Mouse (Mus musculus): ENCODE measurements around the gene Nfix. TPM values are rescaled to one million over a fixed set of nuclear protein-coding genes. Genes with fewer than 3 reads are reported as not detected.
"Not testable (repeated sequence)": the region's sequence is repeated elsewhere in the genome, so short reads cannot be mapped to it uniquely, and the experiment has no call there.

Gene Nfix
- total RNA-seq, 2 experiments from 2014 or later, result 12.0 to 44.4 TPM

DNA sequence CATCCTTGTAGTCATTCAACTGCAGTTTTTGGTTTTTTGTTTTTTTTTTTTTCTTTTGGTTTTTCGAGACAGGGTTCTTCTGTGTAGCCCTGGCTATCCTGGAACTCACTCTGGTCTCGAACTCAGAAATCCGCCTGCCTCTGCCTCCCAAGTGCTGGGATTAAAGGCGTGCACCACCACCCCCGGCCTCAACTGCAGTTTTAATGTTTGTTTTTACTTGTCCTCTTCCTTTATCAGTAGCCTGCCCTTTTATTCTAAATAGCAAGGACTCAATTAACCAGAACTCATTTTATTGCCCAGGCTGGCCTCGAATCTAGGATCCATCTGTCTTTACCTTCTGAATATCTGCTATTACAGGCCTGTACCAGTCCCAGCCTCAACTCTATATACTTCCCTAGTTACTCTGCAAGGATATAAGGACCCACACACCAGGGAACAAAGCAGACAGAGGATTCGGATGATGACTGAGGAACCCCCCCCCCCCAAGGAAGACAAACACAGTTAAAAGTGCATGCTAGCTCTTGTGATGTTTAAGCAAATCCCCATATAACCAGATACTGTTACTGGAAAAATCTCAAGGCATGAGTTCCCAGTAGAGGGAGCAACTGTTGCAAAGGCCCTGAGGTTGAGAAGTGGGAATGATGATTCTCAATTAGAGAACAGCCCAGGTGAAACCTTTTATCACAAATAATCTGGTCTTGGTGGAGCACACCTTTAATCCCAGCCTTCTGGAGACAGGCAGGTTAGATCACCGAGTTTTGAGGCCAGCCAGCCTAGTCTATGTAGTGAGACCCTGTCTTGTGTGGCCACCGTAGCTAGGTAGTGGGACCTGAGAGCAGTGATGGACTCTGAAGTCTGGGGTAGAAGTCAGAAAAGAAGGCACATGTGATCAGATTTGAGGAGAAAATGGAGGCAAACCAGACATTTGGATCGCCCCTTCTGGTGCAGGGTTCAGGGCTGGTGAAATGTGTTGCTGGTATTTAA lies 32.9 kb upstream of the Nfix start:
- ATAC-seq (replicated peaks; ENCODE audit: poor library complexity), result no peak

DNA sequence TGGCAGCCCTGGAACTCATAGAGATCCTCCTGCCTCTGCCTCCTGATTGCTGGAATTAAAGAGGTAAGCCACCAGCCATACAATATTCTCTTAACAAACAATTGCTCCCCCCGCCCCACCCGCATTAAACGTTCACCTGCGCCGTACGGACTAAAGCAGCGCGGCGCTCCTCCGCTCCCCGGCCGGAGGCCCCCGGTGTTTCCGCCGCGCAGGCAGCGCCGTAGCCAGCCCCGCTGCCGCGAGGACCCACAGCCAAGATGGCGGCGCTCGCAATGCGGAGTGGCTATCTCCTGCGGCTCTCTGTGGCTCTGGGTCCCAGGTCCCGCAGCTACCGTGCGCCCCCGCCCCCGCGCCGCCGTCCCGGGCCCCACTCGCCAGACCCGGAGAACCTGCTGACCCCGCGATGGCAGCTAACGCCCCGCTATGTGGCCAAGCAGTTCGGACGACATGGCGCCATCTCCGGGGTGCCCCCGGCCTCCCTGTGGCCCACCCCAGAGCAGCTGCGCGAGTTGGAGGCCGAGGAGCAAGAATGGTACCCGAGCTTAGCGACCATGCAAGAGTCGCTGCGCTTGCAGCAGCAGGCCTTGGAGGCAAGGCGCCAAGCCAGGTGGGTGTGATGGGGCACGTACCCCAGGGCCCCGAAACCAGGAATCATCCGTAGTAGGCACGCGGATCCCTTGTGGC lies 32.0 kb upstream of the Nfix start:
- peak; percentile 84 for ATAC-seq (replicated peaks; ENCODE audit: poor library complexity)

DNA sequence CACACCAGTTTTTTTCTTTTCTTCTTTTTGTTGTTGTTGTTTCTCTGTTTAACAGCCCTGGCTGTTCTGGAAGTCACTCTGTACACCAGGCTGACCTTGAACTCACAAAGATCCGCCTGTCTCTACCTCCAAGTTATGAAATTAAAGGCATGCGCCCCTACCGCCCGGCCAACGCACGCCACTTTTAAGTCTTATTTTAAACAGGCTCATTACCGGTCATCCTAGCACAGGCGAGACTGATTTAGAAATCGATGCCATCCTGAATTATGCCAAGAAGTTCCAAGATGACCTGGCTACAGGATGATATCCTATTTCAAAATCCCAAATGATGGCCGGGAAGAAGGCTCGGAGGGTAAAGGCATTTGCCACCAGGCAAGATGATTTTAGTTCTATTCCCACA lies 31.3 kb upstream of the Nfix start, which contains the start of gene Gadd45gip1:
Gene Gadd45gip1 (plus strand): TSS at position 33 of the 400 bp plus-strand sequence.
- peak; percentile 79 for ATAC-seq (replicated peaks; ENCODE audit: poor library complexity)

DNA sequence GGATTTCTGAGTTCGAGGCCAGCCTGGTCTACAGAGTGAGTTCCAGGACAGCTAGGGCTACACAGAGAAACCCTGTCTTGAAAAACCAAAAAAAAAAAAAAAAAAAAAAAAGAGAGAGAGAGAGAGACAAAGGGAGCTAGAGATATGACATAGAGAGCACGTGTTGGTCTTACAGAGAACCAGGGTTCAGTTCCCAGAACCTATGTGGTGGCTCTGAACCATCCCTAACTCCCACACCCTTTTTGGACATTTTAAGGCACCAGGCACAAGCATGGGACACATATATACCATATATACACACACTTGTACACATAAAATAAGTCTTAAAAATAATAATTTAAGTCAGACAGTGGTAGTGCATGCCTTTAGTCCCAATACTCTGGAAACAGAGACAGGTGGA lies 26.4 kb upstream of the Nfix start:
- not testable (repeated sequence) for ATAC-seq (replicated peaks; ENCODE audit: poor library complexity)

DNA sequence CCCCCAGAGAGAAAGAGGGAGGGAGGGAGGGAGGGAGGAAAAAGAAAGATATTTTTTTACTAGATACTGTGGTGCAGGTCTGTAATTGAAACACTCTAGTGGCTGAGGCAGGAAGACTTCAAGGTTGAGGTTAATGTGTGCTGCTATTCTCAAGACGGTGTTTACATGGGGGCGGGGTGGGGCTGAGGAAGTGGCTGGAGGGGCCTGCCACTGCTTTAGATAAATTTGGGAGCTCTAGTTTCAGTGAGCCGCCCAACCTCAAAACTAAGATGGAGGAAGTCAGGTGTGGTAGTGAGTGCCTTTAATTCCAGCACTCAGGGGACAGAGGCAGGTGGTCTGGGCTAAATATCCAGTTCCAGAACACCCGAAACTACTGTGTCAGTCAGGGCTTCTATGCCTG lies 25.5 kb upstream of the Nfix start:
- ATAC-seq (replicated peaks; ENCODE audit: poor library complexity), result 0 out of 2 replicates have a peak, but pooled peaks have one; percentile 30

DNA sequence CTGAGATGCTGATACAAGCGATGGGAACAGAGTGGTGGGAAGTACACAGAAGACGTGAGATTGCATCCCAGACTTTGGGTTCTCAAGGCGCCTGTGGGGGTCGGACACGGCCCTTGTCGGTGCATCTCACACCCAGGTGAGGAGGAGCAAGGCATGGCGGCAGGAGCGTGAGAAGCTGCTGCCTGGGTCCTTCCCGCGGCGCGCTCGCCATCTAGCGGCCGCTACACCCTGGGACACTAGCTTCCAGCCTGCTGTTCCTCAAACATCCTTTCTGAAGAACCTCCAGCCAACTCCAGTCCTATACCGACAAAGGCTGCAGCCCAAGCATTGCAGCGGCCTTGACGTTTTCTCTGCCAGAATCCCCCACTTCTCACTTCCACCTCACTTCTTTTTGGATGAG lies 23.5 kb upstream of the Nfix start:
- peak; percentile 99 for ATAC-seq (replicated peaks; ENCODE audit: poor library complexity)

DNA sequence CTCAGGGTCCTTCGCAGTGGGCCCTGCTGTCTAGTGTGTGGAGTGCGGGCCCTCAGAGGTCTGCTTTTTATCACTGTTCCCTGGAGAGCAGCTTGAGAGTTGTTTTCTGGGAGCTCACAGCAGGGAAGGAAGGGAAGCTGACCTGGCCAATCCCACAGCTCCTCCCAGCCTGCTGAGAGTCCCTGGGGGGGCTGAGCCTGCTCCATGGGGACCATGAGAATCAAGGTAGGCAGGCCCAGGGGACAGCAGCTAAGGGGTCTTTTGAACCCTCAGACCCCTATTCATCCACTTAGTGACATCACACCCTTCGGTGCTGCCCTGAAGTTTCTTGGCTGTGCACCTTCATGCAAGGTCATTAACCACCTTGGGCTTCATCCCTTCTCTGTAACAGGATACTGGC lies 22.6 kb upstream of the Nfix start, which contains the start of gene Dand5:
Gene Dand5 (minus strand): TSS at position 101 of the 400 bp plus-strand sequence.
- no peak for ATAC-seq (replicated peaks; ENCODE audit: poor library complexity)

DNA sequence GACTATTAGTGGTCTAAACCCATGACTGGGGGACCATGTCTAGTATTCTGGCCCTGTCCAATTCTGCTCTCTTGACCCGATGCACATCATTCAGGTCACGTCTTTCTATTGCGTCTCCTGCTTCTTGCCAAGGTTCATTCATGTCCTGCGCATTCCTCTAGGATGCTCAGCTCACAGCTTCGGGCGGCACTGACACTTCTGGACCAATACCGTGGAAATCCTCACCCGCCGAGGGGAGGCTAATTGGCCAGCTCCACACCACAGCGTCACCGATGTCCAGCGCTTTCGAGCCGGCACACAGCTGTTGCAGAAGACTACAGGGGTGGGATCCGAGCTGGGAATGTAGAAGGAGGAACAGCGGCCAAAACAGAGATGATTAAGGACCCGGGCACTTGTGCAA lies 16.0 kb upstream of the Nfix start:
- ATAC-seq (replicated peaks; ENCODE audit: poor library complexity), result no peak

DNA sequence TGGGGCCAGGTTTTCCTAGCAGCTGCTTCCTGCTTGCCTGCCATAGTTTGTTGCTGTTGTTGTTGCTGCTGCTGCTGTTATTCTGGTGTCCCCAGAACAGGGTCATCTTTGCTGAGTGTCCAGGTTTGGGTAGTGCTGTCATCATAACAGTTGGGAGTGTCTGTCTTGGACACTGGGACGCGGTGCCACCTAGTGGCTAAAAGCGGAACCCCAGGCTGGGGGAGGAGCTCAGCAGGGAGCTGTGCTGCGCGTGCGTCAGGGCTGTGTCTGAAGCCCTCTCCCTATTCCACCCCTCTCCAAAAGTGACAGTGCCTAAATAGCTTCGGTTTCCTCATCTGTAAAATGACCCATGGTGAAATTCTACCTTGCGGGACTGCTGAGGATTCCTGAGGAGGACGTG lies 15.4 kb upstream of the Nfix start:
- ATAC-seq (replicated peaks; ENCODE audit: poor library complexity), result peak; percentile 86

DNA sequence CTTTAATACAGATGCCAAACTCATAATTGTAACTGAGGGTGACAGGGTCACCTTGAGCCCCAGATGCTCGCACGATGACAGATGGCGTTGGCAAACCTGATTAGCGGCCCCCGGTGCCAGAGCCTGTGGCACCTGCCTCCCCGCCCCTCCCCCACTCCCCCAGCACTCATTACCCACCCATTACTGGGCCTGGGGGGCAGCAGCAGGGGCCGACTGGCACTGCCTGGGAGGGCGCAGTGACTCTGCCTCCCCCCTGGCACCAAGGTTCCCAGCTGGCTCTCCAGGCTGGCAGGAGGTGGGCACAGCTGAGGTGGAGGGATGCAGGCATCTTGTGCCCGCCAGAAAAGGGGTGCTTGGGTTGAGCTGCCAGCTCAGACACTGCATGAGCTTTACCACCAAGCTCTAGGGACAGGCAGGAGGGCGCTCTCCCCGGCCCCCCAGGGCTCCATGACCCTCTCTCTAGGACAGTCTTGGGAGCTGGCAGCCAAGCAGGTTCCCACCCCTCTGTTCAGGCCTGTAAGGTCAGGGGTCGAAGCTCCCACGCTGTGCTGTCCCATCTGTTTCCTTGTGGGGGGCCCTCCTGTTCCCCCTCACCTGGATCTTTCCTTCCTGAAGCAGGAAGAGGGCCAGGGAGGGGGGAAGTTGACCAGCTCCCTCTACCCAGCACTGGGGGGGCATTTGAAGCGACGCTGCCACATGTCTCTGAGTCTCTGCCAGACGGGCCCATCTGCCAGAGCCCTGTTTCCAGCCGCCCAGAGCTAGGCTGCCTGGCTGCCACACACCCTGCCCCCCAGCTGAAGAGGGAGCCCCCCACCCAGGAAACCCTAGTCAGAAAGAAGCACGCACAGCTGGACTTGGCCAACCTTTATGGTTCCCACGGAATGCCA lies 14.7 kb upstream of the Nfix start:
- no peak for ATAC-seq (replicated peaks; ENCODE audit: poor library complexity)

DNA sequence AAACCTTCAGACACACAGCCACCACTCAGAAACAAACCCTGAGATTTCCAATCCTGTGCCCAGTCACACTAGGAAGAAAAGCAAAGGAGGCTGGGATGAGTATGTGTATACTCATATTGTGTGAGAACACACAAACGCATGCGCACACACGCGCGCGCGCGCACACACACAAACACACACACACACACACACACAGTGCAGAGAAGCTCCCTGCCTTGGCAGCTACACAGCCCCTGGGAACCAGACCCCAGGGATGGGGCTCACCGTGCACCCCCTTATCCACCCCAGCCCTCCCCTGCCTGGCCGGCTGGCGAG lies 14.1 kb upstream of the Nfix start:
- ATAC-seq (replicated peaks; ENCODE audit: poor library complexity), result no peak

DNA sequence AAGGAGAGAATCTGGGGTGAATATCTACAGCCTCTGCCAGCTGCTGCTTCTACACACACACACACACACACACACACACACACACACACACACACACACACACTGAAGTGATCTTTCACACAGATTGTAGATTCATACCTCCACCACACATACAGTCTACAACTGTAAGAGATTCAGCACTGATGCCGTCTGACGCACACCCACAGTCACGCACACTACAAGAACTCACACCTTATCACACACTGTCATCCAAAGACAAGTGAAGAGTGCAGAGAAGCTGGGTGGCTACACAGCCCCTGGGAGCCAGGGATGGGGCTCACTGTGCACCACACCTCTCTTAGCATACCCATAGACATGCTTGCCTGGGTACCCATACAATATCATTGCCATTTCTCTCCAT lies 13.7 kb upstream of the Nfix start:
- ATAC-seq (replicated peaks; ENCODE audit: poor library complexity), result no peak

DNA sequence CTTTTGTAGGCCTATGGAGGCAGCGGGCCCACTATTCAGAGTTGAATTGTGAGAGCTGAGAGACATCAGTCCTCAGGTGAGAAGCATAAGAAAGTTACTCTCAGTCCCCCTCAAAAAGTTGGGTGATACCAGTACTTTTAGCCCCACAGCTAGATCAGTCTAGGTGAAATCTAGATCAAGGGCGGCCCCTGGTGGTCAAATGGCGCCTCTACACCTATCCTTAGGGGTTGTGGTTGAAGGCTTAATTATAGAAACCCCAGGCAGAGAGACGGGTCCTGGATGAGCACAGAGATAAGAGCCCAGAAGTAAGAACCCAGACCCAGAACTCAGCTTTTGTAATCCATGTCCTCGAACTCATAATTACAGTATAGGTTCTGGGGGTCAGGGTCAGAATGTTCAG lies 12.9 kb upstream of the Nfix start:
- ATAC-seq (replicated peaks; ENCODE audit: poor library complexity), result peak; percentile 70

DNA sequence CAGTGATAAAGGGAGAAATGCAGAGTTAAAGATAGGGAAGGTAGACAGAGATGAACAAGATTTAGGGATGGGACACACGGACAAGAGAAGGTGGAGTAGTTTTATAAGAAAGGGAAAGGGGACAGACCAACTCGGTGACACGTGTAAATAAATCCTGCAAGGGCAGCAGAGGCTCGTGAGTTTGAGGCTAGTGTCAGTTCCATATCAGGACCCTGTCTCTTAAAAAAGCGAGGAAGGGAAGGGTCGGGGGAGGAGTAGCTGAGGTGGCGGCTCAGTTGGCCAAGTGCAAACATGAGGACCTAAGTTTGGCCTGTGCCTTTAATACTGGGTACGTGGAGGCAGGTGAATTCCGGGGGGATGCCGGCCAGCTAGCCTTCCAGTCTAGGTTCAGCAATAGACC lies 11.2 kb upstream of the Nfix start:
- ATAC-seq (replicated peaks; ENCODE audit: poor library complexity), result no peak

DNA sequence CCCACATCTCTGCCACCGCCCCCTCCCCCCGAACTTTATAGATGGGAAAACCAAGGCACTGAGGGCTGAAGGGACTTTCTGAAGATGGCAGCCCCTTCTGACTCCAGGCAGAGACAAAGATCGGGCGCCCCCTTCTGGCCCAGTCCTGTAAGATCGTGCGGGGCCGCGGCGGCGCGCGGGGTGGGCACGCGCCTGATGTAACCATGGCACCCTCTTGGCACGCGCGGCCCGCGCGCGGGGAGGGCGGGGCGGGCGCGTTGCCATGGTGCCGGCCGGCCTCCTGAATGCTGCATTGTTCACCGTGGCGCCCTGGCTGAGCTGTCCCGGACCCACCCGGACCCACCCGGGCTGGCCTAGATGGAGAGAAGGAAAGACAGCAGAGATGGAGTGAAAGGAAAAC lies 10.8 kb upstream of the Nfix start:
- peak; percentile 77 for ATAC-seq (replicated peaks; ENCODE audit: poor library complexity)

DNA sequence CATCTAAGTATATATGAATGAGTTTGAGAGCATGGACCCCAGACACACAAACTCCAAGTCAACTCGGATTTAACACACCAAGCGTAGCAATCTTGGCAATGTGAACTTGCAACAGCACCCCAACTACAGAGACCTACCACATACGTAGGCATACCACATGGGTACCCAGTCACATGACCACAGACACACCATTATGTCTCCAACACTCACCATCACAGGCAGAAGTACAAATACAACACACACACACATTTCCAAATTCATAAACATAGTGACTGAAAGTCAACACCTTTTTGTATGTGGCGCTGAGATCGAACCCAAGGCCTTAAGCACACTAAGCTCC lies 9.8 kb upstream of the Nfix start:
- no peak for ATAC-seq (replicated peaks; ENCODE audit: poor library complexity)

DNA sequence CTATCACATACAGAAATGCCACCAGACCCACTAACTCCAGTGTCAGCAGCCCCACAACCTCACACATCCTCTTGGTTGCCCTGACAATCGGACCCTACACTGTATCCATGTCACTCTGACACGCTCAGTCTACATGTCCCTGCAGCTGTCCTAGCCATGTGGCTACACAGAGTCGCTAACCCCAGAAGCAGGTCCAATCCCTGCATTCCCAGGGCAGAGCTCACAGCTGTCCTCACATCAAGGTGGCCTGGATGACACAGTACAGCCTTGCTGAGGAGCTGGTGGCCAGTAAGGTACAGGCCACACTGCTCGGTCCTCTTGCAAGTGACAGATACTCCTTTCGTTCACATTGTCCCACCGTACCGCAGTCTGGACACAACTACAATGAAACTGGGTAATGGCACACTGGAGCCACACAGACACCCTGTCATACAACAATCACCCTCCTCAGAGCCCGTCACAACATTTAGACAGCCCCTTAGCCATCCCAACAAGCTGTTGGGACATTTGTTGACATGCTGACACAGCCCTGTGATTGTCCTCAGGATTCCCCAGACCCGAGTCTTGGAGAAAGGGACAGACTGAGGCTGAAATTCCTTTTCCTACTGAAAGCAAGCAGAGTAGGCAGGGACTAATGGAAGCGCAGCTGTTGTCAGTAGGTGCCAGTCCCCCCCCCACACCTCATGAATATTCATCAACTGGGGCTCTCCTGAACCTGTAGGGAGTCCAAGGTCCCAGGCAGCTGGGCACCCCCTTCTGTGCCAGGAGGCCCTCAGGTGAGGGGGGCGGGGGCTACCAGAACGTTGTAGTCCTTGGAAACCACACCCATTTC lies 9.2 kb upstream of the Nfix start:
- ATAC-seq (replicated peaks; ENCODE audit: poor library complexity), result no peak

DNA sequence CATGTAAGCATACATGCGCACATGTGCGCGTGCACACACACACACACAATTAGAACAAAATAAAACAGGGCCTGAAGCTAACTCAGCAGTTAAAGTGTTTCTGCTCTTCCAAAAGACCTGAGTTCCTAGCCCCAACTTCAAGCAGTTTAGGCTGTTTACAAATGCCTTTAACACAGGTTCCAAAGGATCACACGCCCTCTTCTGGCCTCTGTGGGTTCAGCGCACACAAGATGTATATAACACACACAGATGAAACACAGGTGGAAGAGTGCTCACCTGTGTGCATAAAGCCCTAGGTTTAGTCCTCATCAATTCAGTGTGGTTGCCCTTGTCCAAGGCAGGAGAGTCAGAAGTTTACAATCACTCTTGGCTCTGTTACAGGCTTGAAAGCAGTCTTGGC lies 5.9 kb upstream of the Nfix start:
- no peak for ATAC-seq (replicated peaks; ENCODE audit: poor library complexity)

DNA sequence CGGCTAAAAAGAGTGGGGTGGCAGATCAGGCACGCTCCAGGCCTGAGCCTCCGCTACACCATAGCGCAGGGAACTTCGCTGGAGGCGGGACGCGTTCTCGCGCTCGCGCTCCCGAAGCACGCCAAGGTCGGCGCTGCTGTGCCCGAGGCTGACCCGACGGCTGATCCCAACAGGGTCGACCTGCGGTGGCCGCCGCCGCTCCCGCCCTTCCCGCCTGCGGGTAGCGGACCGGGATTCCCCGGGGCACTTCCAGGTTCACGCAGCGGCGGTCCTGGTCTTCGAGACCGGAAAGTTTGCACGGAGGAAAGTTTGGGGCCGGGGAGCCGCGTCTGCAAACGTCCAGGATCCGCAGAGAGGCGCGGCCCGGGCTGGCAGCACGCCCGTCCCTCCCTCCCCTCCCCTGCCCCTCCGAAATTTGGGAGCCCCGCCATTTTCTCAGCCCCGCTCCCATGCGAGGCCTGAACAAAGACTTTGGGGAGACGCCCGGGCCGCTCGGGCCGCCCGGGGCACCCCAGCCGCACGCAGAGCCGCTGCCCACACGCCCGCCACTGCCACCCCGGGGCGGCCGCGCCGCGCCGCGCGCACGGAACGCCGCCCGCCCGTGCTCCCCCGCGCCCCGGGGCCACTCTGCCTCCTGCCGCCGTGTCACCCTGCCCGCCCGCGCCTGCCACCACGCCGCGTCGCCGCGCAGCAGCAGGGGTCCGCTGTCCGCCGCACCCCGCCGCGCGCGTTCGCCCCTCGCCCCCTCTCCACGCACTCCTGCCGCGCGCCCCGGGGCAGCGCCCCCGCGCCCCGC lies 810 bp downstream of the Nfix start:
- peak; percentile 59 for ATAC-seq (replicated peaks; ENCODE audit: poor library complexity)
